Mouse (Mus musculus): ENCODE measurements around the gene Msn.
"Not testable (repeated sequence)": the region's sequence is repeated elsewhere in the genome, so short reads cannot be mapped to it uniquely, and the experiment has no call there.

The Msn gene

DNA sequence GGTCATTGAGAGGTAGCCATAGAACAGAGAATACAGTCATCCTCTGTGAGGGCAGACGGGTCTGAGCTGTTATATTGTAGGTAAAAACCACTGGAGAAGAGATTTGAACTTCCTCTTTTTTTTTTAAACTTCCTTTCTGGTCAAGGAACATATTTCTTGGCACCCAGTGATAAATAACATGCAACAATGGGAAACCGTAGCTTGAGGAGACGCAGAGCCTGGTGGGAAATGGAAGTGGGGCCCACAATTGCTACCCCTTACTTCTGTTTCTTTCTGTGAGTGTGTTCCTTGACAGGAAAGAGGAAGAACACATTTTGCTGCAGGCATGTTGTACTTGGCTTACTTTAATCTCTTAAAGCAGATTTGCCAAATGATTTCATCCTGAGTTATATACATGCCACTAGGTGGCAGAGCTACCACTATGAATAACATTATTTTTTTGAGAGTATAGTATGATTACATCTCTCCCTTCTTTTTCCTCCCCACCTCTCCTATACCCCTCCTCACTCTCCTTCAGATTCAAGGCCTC lies 49.2 kb downstream of the Msn start:
- DNase-seq (ENCODE audit: low spot score in 2 of 2), result no peak

DNA sequence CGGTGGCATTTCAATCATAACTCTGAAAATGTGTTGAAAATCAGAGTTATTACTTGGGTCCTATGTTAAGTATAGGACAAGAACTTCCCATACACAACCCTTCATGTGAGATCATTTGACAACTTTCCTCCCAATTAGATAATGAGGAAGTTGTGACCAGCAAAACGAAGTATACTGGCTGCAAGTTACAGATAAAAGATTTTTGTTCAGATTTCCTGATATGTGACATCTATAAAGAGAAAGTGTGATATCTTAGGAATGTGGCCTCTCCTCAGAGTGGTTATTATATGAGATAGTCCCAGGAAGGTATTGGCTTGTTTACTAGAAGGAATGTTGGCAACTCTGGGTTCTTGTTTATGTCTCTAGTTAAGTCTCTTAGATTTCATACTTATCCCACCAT lies 52.4 kb downstream of the Msn start:
- no peak for DNase-seq (ENCODE audit: low spot score in 2 of 2)

DNA sequence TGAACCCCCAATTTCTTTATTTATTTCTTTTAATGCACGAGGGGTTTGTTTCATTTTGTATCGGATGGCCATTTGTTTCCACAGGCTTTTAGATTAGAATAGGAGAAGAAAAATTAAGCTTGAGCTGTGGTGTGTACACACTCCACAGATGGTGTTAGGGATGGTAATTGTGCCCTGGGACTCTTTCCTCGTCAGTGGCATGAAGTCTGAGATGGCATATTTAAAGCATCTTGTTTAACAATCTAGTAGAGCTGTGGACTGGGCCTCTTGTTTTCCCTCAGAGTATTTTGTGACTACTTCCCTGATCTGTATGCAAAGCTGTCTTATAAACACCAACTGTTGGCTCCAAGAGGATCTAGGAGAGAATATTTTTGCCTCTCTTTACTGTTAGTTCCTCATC lies 57.5 kb downstream of the Msn start:
- no peak for DNase-seq (ENCODE audit: low spot score in 2 of 2)

DNA sequence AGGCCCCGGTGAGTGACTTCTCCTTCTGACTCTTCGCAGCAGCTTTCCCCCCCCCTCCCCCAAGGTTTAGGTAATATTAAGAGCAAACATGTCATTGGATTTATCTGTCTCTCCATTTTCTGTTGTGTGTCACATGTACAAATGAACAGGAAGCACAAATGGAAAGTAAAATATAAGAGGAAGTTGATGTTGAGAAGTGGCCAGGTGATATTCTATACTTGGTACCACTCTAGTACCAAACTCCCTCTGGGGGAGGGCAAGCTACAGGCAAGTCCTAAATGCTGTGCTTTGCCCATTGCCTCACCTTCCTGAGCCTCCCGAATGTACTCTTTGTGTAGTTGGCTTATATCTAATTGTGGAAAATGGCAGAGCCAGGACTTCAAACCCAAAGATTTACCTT lies 62.1 kb downstream of the Msn start:
- no peak for DNase-seq (ENCODE audit: low spot score in 2 of 2)

DNA sequence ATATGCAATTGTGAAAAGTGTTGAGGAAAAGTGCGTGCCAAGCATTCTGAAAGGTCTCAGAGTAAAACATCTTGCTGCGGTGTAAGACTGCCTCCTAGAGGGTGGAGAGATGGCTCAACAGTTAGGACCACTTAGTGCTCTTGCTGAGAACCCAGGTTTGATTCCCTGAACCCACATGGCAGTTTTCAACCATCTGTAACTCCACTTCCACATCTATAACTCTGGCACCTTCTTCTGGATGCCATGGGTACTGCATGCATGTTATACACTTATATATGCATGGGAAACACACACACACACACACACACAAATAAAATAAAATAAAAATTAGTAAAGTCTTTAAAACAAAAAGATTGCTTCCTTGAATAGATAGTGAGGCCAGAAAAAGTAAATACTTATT lies 66.7 kb downstream of the Msn start:
- DNase-seq (ENCODE audit: low spot score in 2 of 2), result no peak

DNA sequence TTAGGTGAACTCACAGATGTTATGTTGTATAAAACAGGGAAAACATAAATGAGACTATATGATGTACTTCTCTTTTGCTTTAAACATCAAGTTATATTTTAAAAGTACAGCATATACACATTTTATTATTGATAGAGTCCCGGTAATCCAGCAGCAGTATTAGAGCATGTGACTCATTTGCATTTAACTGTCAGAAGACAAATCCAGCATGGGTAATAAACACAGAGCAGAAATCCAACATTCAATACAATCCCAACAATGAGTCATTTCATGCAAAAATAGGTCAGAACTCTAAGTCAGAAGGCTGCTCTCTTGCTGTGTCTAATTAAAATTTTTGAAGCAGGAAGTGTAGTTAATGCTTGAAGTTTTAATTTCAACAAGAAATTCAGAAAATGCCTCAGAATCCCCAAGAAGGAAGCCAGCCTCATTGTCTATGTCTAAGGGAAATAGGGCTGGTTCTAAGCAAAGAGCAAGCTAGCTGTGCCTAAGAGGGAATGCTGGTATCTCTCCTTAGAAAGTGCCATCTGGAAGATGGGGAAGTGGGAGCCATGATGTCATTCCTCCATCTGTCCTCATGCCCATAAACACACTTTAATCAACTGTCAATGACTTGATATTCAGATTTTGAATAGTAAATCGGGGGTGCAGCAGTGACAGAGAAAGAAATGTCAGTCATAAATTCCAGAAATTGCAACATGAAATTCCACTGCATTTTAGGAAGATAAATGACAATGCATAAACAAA lies 76.0 kb downstream of the Msn start:
- DNase-seq (ENCODE audit: low spot score in 2 of 2), result no peak

DNA sequence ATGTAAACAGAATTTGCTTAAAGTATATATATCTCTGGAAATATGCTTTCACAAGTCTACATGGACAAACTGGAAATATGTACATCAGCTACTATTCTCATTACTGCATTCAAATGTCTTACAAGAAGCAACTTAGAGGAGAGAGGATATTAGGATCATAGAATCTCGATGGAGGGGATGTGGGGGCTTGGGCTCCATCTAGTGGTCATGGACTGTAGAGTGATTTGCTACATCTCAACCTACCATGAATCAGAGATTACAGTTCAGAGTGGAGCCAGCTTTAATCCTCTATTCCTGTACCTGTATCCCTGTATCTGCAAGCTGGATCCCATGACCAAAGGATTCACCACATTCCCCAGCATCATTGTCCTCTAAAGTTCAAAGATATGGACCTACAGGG lies 82.6 kb downstream of the Msn start:
- DNase-seq (ENCODE audit: low spot score in 2 of 2), result no peak

DNA sequence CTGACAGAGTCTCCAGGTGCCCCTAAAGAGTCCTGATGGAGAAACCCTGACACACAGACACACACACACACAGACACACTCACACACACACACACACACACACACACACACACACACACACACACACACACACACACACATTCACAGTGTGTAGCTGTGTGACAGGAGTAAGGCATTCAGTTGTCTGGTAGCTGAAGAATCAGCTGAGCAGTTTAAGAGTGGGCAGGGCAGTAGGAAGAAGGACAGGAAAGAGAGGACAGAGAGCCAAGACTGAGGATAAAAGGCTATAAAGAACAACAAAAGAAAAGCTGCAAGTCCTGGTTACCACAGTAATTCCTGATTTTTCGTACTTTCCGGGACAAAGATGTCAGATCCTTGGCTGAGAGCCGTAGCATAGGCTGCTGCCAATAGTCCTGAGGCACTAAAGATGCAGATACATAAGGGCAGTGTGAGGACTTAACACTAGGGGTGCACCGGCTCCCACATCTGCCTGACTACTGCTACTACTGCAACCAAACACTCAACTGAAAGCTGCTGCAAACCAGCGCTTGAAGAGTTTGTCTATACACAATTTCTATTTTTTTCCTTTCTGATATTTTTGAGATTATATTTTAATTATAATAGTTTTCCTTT lies 88.4 kb downstream of the Msn start:
- no peak for DNase-seq (ENCODE audit: low spot score in 2 of 2)

DNA sequence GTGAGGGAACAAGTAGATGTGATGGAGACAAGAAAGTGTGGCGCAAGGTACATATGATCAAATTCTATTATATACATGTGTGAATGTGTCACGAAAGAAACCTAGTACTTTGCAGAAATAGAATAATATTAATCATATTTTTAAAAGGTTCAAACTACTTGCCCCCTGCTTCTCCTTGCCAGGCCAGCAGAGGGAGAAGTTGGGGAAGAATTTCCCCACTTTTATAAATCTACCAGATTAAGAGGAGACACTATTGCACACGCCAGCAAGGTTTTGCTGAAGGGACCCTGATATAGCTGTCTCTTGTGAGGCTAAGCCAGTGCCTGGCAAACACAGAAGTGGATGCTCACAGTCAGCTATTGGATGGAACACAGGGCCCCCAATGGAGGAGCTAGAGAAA lies 109.3 kb downstream of the Msn start:
- not testable (repeated sequence) for DNase-seq (ENCODE audit: low spot score in 2 of 2)

DNA sequence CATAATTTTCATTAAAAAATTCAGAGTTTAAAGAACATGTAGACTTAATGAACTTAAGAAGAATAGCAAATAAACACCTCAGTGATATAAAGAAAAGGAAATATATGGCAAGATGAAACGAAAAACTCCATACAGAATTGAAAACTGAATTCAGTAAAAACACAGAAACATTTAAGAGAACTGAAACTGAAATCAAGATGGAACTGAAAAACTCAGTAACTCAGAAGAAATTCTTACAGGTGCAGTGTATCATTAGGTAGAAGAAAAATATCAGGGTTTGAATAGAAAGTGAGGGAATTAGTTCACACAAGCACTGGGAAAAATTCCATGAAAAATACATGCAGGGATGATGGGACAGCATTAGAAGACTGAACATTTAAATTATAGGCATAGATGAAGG lies 111.0 kb downstream of the Msn start:
- no peak for DNase-seq (ENCODE audit: low spot score in 2 of 2)

DNA sequence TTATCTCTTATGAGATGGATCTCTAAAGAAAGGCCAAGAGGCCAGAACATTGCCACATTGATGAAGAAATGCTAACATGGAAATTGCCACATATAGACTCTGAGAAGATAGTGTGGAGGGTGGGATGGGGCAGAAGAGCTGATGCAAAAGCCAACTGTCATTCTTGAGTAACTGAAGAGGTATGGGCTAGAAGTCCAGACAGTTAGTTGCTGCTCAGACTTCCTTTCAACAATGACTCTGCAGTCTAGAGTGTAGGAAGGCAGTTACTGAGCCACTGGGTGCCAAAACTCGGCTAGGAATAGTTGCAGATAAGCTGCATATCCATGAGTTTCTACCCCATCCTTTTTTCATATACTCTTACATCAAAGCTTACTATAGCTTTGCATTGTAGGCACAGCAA lies 122.2 kb downstream of the Msn start:
- no peak for DNase-seq (ENCODE audit: low spot score in 2 of 2)

Measured in right cerebral cortex, postnatal 36 days (tissue).